Mouse (Mus musculus): Measurements from ENCODE around the gene Psmg3.

GRCm38 (mm10) chr5:139871526-139871925 lies 44.8 kb upstream of the Psmg3 start:
- TF ChIP-seq CTCF (IDR thresholded peaks at IDR 0.05; ENCODE audit: low read depth, low read length) = no peak
- TF ChIP-seq POLR2A (IDR thresholded peaks at IDR 0.05; ENCODE audit: borderline replicate concordance, low read depth, low read length) = no peak
